Mouse (Mus musculus): Measurements from ENCODE around the gene Cdk14. TPM values are rescaled to one million over a fixed set of nuclear protein-coding genes. Genes with fewer than 3 reads are reported as not detected.

Gene Cdk14
- polyA plus RNA-seq (2012; rRNA removed) (0.35 and 0.68 TPM in 2 replicates), polyA plus RNA-seq (2014; fragmentation: Nextera tagmentation; extraction: Ambion mirVana) (1.2 and 1.4 TPM in 2 replicates)

- Histone ChIP-seq H3K9me3 (ENCODE audit: control insufficient read depth, low read length) (no peaks in the 10 kb centered on the region), H3K36me3 (replicated peaks; ENCODE audit: control insufficient read depth, insufficient read depth, low read depth) (no peaks in the 10 kb centered on the region), H3K4me3 (ENCODE audit: insufficient read depth in 1 of 2, low read depth in 2 of 2, low read length in 2 of 2) (peak within 1 kb of the TSS in 1 of 2 experiments; percentile 37; a peak in 2 of 4 replicates), H3K4me2 (ENCODE audit: low read depth) (no peak within 1 kb of the TSS), H3K27ac (no peak within 1 kb of the TSS), H3K27me3 (ENCODE audit: control insufficient read depth, insufficient read depth, low read length) (no peaks in the 10 kb centered on the region), H3K4me1 (replicated peaks; ENCODE audit: control insufficient read depth in 2 of 2, insufficient read depth in 2 of 2, low read length in 1 of 2) (no peaks in the 10 kb centered on the region), H3K9ac (replicated peaks) (no peak within 1 kb of the TSS)
- peak in 1 of 3 experiments; percentile 28 for DNase-seq (ENCODE audit: low read depth in 3 of 3, low spot score in 3 of 3)
- TF ChIP-seq CTCF (IDR thresholded peaks at IDR 0.05; ENCODE audit: low read depth) (no peak), EP300 (IDR thresholded peaks at IDR 0.05; ENCODE audit: low read depth) (no peak)
- WGBS (ENCODE audit: insufficient replicate concordance): 8% methylated on average over 9 of the region's 9 CpGs
- 0 out of 2 replicates have a peak, but pooled peaks have one; percentile 50 for ATAC-seq (ENCODE audit: insufficient read depth)
Observed at GRCm38 (mm10) chr5:5419992-5420455, at the start of gene Cdk14. Gene Cdk14, minus strand, starts transcription at chr5:5420312.

GRCm38 (mm10) chr5:5465256-5465655 lies 45.1 kb upstream of the Cdk14 start:
- H3K4me1 ChIP-seq (replicated peaks; ENCODE audit: control insufficient read depth in 2 of 2, insufficient read depth in 2 of 2, low read length in 1 of 2): no peaks in the 10 kb centered on the region
- H3K4me3 ChIP-seq (ENCODE audit: insufficient read depth in 1 of 2, low read depth in 2 of 2, low read length in 2 of 2): no peak overlapping the region
- no peak for TF ChIP-seq CTCF (IDR thresholded peaks at IDR 0.05; ENCODE audit: low read depth)
- TF ChIP-seq EP300 (IDR thresholded peaks at IDR 0.05; ENCODE audit: low read depth): no peak
- no peak overlapping the region for H3K4me2 ChIP-seq (ENCODE audit: low read depth)
- no peaks in the 10 kb centered on the region for H3K27me3 ChIP-seq (ENCODE audit: control insufficient read depth, insufficient read depth, low read length)
- no peak overlapping the region for H3K27ac ChIP-seq
- WGBS (ENCODE audit: insufficient replicate concordance): 38% methylated on average over 1 of the region's 1 CpGs
- DNase-seq (ENCODE audit: low read depth in 3 of 3, low spot score in 3 of 3): no peak
- no peaks in the 10 kb centered on the region for H3K9me3 ChIP-seq (ENCODE audit: control insufficient read depth, low read length)
- no peaks in the 10 kb centered on the region for H3K36me3 ChIP-seq (replicated peaks; ENCODE audit: control insufficient read depth, insufficient read depth, low read depth)
- no peak overlapping the region for H3K9ac ChIP-seq (replicated peaks)
- no peak for ATAC-seq (ENCODE audit: insufficient read depth)

GRCm38 (mm10) chr5:5431746-5432438 lies 11.8 kb upstream of the Cdk14 start:
- DNase-seq (ENCODE audit: low read depth in 3 of 3, low spot score in 3 of 3) (no peak), ATAC-seq (ENCODE audit: insufficient read depth) (no peak)
- no peak overlapping the region for H3K27ac ChIP-seq
- H3K27me3 ChIP-seq (ENCODE audit: control insufficient read depth, insufficient read depth, low read length): no peaks in the 10 kb centered on the region
- TF ChIP-seq EP300 (IDR thresholded peaks at IDR 0.05; ENCODE audit: low read depth) (no peak), CTCF (IDR thresholded peaks at IDR 0.05; ENCODE audit: low read depth) (no peak)
- H3K9me3 ChIP-seq (ENCODE audit: control insufficient read depth, low read length): no peaks in the 10 kb centered on the region
- H3K4me3 ChIP-seq (ENCODE audit: insufficient read depth in 1 of 2, low read depth in 2 of 2, low read length in 2 of 2): no peak overlapping the region
- no peaks in the 10 kb centered on the region for H3K4me1 ChIP-seq (replicated peaks; ENCODE audit: control insufficient read depth in 2 of 2, insufficient read depth in 2 of 2, low read length in 1 of 2)
- no peaks in the 10 kb centered on the region for H3K36me3 ChIP-seq (replicated peaks; ENCODE audit: control insufficient read depth, insufficient read depth, low read depth)
- no peak overlapping the region for H3K4me2 ChIP-seq (ENCODE audit: low read depth)
- 47% methylated on average over 5 of the region's 5 CpGs for WGBS (ENCODE audit: insufficient replicate concordance)
- no peak overlapping the region for H3K9ac ChIP-seq (replicated peaks)

- Histone ChIP-seq H3K36me3 (replicated peaks; ENCODE audit: control insufficient read depth, insufficient read depth, low read depth) (no peaks in the 10 kb centered on the region), H3K27me3 (ENCODE audit: control insufficient read depth, insufficient read depth, low read length) (no peaks in the 10 kb centered on the region), H3K27ac (no peak overlapping the region), H3K9ac (replicated peaks) (no peak overlapping the region), H3K9me3 (ENCODE audit: control insufficient read depth, low read length) (no peaks in the 10 kb centered on the region), H3K4me3 (ENCODE audit: insufficient read depth in 1 of 2, low read depth in 2 of 2, low read length in 2 of 2) (no peak overlapping the region), H3K4me1 (replicated peaks; ENCODE audit: control insufficient read depth in 2 of 2, insufficient read depth in 2 of 2, low read length in 1 of 2) (no peaks in the 10 kb centered on the region), H3K4me2 (ENCODE audit: low read depth) (no peak overlapping the region)
- ATAC-seq (ENCODE audit: insufficient read depth): no peak
- TF ChIP-seq CTCF (IDR thresholded peaks at IDR 0.05; ENCODE audit: low read depth) (no peak), EP300 (IDR thresholded peaks at IDR 0.05; ENCODE audit: low read depth) (no peak)
- no peak for DNase-seq (ENCODE audit: low read depth in 3 of 3, low spot score in 3 of 3)
- 54% methylated on average over 6 of the region's 6 CpGs for WGBS (ENCODE audit: insufficient replicate concordance)
Observed at GRCm38 (mm10) chr5:5423723-5424171, 3.6 kb upstream of the Cdk14 start.

- TF ChIP-seq CTCF (IDR thresholded peaks at IDR 0.05; ENCODE audit: low read depth): no peak
- no peak for TF ChIP-seq EP300 (IDR thresholded peaks at IDR 0.05; ENCODE audit: low read depth)
- DNase-seq (ENCODE audit: low read depth in 3 of 3, low spot score in 3 of 3): no peak
- Histone ChIP-seq H3K9me3 (ENCODE audit: control insufficient read depth, low read length) (no peaks in the 10 kb centered on the region), H3K9ac (replicated peaks) (no peak overlapping the region), H3K36me3 (replicated peaks; ENCODE audit: control insufficient read depth, insufficient read depth, low read depth) (no peaks in the 10 kb centered on the region), H3K4me3 (ENCODE audit: insufficient read depth in 1 of 2, low read depth in 2 of 2, low read length in 2 of 2) (no peak overlapping the region), H3K27me3 (ENCODE audit: control insufficient read depth, insufficient read depth, low read length) (no peaks in the 10 kb centered on the region), H3K27ac (no peak overlapping the region), H3K4me1 (replicated peaks; ENCODE audit: control insufficient read depth in 2 of 2, insufficient read depth in 2 of 2, low read length in 1 of 2) (no peaks in the 10 kb centered on the region), H3K4me2 (ENCODE audit: low read depth) (no peak overlapping the region)
- WGBS (ENCODE audit: insufficient replicate concordance): 75% methylated on average over 4 of the region's 4 CpGs
- ATAC-seq (ENCODE audit: insufficient read depth): no peak
Observed at GRCm38 (mm10) chr5:5423081-5423480, 3.0 kb upstream of the Cdk14 start.
